Mouse (Mus musculus): ENCODE measurements around the gene Gucy2g.
A peak's percentile ranks its signal among the peaks of the same experiment; 100 is the strongest.

The Gucy2g gene

GRCm38 (mm10) chr19:55247991-55248520, 7.0 kb upstream of the Gucy2g start:
- no peak for DNase-seq (ENCODE audit: low spot score in 2 of 2)

GRCm38 (mm10) chr19:55247563-55247962, 6.5 kb upstream of the Gucy2g start:
- no peak for DNase-seq (ENCODE audit: low spot score in 2 of 2)

GRCm38 (mm10) chr19:55244791-55245231, 3.8 kb upstream of the Gucy2g start:
- DNase-seq (ENCODE audit: low spot score in 2 of 2), result no peak

- no peak for DNase-seq (ENCODE audit: low spot score in 2 of 2)
Observed at GRCm38 (mm10) chr19:55239766-55240426, 1.1 kb downstream of the Gucy2g start.

- DNase-seq (ENCODE audit: low spot score in 2 of 2), result no peak
Observed at GRCm38 (mm10) chr19:55236564-55236963, 4.5 kb downstream of the Gucy2g start.

- DNase-seq (ENCODE audit: low spot score in 2 of 2), result no peak
Observed at GRCm38 (mm10) chr19:55236026-55236425, 5.0 kb downstream of the Gucy2g start.

- DNase-seq (ENCODE audit: low spot score in 2 of 2), result no peak
Observed at GRCm38 (mm10) chr19:55232136-55232535, 8.9 kb downstream of the Gucy2g start.

GRCm38 (mm10) chr19:55231081-55231480, 10.0 kb downstream of the Gucy2g start:
- DNase-seq (ENCODE audit: low spot score in 2 of 2), result no peak

- DNase-seq (ENCODE audit: low spot score in 2 of 2), result no peak
Observed at GRCm38 (mm10) chr19:55227135-55227534, 13.9 kb downstream of the Gucy2g start.

- no peak for DNase-seq (ENCODE audit: low spot score in 2 of 2)
Observed at GRCm38 (mm10) chr19:55226621-55227020, 14.4 kb downstream of the Gucy2g start.

GRCm38 (mm10) chr19:55222268-55222667, 18.8 kb downstream of the Gucy2g start:
- no peak for DNase-seq (ENCODE audit: low spot score in 2 of 2)

- DNase-seq (ENCODE audit: low spot score in 2 of 2), result no peak
Observed at GRCm38 (mm10) chr19:55221208-55221607, 19.8 kb downstream of the Gucy2g start.

- no peak for DNase-seq (ENCODE audit: low spot score in 2 of 2)
Observed at GRCm38 (mm10) chr19:55219359-55219758, 21.7 kb downstream of the Gucy2g start.

- DNase-seq (ENCODE audit: low spot score in 2 of 2), result no peak
Observed at GRCm38 (mm10) chr19:55218741-55219221, 22.3 kb downstream of the Gucy2g start.

GRCm38 (mm10) chr19:55218192-55218739, 22.8 kb downstream of the Gucy2g start:
- peak; percentile 87 to 92 for DNase-seq (ENCODE audit: low spot score in 2 of 2)

GRCm38 (mm10) chr19:55217365-55217764, 23.7 kb downstream of the Gucy2g start:
- DNase-seq (ENCODE audit: low spot score in 2 of 2), result peak; percentile 21 to 43

- DNase-seq (ENCODE audit: low spot score in 2 of 2), result no peak
Observed at GRCm38 (mm10) chr19:55216876-55217275, 24.2 kb downstream of the Gucy2g start.

GRCm38 (mm10) chr19:55213617-55214340, 27.3 kb downstream of the Gucy2g start:
- no peak for DNase-seq (ENCODE audit: low spot score in 2 of 2)

- DNase-seq (ENCODE audit: low spot score in 2 of 2), result no peak
Observed at GRCm38 (mm10) chr19:55211698-55212097, 29.3 kb downstream of the Gucy2g start.

GRCm38 (mm10) chr19:55209084-55209483, 32.0 kb downstream of the Gucy2g start:
- DNase-seq (ENCODE audit: low spot score in 2 of 2), result no peak

- DNase-seq (ENCODE audit: low spot score in 2 of 2), result no peak
Observed at GRCm38 (mm10) chr19:55208654-55209053, 32.4 kb downstream of the Gucy2g start.

GRCm38 (mm10) chr19:55207746-55208538, 33.1 kb downstream of the Gucy2g start:
- DNase-seq (ENCODE audit: low spot score in 2 of 2), result no peak
